Mouse (Mus musculus): ENCODE measurements around the gene Kcnk13.

Kcnk13 gene

DNA sequence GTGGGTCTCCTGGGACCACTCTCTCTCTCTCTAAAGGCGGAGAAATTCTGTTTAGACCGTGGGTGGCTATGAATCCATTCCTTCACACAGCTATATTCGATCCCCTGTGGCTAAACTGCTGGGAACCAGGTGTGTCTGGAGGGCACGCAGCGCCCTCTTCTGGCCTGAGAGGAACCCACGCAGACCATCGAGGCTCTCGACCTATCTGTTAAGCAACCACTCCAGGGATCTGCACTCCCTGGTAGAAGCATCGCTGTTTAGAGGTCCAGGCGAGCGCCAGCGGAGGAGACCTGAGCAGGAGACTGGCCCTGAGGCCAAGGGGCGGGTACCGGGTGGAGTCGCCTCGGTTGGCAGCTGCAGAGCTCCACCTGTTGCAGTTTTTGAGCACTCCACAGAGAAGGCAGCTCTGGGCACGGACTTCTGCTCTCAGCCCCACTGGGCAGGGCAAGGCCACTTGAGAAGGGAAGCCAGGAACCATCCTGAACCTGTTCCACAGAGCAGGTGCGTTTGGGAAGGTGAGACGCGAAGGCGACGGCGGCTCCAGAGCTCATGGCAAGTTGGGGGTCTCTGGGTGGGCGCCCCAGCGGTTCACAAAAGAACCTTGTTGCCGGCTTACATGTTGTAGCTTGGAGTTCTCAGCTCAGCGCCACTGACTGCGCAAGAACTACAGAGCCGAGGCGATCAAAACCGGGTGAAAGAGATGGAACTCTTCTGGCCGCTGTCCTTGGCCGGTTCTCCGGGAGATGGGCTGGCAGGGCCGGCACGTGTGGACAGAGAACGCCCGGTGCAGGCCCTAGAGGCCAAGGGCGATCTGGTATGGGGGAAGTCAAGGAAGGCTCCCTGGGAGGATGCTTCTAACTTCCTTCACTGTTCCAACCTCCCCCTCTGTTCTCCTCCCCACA is at the start of gene Kcnk13:
Kcnk13 (plus strand) TSS at position 199 of the 902 bp plus-strand sequence.
- no peak for DNase-seq (ENCODE audit: low spot score)

DNA sequence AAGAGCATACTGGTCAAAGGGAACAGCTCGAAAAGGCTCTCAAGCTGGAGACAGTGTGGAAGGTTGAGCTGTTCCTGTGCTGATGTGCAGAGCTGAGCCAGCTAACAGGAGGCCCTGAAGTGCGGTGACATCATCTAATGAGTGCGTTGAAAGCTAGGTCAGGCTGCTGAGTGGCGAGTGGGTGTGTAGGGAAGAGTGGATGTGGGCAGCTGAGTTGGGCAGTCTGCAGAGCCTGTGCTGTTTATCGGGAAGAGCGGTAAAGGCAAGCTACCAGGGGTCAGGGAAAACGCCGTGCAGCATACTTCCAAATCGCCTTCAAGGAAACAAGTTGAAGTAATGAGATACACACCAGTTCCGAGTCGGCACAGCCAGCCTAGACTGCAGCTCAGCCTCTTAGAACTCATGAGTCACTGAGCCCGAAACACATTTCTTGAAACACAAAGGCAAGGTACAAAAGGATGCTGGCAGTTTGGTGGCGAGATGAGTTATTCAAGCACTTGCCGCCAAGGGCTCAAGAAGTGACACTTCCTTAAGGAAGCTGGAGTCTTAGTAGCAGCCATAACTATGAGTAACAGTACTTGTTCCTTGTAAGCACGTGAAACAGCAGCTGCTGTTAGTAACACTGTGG is 46.4 kb upstream of the Kcnk13 start:
- no peak for DNase-seq (ENCODE audit: low spot score)

DNA sequence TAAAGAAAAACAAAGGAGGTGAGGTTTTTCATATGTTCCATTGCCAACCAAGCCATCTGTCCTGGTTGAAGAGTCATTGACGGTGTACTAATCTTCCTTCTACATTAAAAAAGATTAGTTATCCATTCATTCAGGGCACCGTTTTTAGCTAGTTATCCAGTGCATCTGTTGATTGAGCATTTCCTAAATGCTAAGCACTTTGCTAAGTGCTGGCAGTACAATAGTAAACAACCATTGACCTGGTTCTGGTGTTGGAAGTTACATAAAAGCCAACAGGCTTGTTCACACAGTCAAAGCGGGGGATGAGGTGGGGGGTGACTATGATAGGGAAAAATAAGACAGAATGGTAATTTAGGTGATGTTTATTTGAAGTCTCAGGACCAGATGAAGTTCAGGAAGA is 44.7 kb upstream of the Kcnk13 start:
- DNase-seq (ENCODE audit: low spot score): no peak

DNA sequence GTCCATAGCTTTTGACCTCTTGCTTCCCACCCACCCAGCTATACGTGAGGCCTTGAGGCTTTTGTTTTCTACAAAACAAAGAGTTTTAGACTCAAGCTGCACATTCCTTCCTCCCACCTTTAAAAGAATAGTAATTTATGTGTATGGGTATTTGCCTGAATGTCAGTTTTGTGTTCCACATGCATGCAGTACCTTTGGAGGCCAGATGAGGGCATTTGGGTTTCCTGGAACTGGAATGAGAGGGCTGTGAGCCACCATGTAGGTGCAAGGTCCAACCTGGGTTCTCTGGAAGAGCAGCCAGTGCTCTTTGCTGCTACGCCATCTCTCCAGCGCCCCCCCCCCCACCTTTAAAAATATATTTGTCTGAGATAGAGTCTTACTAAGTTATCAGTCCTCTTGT is 43.3 kb upstream of the Kcnk13 start:
- no peak for DNase-seq (ENCODE audit: low spot score)

DNA sequence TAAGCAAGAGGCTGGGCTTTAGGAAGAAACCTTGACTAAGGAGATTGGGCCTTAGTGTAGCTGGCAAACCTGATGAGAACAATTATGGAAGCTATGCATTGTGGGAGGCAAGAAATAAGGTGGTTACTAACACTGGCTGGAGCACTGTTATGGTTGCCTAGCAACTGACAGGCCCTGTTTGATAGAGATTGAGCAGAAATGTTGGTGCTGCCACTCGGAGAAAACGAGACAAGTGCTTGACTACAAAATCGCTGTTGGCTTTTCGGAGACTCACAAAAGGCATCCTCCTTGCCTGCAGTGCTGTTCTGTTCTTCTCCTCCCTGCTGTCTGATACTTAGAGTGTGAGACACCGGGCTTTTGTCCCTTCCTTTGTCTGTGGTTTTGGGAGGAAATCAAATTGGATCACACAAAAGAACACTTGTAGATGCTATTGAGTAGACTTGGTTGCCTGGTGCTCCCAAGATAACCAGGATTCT is 41.1 kb upstream of the Kcnk13 start:
- no peak for DNase-seq (ENCODE audit: low spot score)

DNA sequence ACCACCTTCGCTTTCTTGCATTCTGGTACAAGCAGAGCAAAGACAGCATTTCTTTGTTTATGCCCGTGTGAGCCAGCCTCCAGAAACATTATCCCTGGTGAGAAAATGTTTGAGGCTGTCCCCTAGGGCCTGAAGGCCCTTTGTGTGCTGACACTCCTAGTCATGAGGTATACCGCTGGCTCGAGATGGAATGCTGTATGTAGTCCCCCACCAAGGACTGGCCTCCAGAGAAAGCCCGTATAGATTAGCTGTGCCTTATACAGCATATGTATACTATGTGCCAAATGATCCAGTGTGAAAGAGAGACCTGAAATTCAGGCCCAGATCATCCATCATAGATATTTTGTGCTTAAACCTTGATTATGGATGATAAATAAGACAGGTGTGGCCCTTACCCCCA is 40.6 kb upstream of the Kcnk13 start:
- no peak for DNase-seq (ENCODE audit: low spot score)

DNA sequence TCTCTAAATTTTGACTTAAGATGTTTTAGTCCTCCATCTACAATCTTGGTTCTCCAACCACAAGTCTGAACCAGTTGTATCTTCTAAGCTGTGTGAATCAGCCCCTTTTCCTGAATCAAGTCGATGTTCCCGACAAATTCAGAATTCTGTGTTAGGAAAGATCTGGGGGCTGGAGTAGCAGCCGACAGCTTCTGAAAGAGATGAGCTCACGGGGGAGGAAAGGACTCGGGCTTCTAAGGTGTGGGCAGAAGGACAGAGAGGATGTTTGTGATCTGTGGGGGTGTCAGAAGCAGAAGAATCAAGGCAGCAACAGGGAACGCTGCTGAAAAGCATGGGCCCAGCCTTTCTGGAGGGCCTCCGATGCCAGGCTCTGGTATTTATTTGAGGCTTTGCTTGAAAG is 36.0 kb upstream of the Kcnk13 start:
- DNase-seq (ENCODE audit: low spot score): no peak

DNA sequence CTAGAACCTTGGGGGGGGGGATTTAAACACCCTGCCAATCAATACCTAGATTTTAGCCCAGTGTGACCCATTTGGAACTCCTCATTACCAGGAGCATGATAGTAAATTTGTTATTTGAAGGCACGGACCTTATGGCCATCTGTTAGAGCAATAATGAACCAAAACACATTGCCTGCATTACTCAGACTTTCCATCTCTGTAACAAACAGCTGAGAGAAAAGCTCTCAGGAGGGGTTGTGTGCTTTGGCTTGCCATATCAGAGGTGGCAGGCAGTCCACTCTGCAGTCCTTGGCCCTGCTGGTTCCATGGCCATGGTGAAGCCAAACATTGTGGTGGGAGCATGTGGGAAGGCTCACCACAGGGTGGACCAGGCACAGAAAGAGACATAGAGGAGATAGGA is 35.1 kb upstream of the Kcnk13 start:
- no peak for DNase-seq (ENCODE audit: low spot score)

DNA sequence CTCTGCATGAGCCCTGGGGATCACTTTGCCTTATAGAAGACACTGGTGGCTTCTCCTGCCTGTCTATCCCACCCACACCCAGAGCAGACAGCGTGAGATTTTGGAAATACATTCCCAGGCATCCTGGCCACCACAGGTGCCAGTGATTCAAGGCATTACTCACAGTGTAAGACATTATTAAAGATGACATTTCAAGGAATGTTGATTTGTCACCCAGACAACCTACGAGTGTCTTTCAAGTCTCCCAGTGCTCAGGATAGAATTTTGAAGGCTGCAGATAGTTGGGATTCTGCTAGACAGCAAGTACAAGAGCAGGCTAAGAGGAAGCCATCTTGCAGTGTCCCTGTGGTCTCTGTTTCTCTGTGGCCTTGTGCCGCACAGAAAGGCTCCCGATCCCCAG is 32.1 kb upstream of the Kcnk13 start:
- no peak for DNase-seq (ENCODE audit: low spot score)

DNA sequence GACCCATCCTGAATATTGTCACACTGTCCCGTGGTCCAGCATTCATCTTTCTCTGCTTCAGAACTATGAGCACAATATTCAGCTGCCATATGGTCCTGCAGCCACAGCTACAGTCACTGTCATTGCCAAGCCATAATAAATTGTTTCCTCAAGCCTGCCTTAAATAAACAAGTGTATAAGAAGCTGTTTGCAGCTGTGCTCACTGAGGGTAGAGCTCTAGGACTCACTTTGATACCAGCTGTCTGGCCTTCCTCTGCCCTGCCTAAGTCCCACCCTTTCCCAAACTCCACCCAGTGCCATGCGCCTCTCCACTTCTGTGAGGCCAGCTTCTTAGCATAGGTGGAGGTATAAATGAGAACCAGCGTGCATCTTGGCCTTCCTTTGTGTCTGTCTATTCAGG is 30.7 kb upstream of the Kcnk13 start:
- no peak for DNase-seq (ENCODE audit: low spot score)

DNA sequence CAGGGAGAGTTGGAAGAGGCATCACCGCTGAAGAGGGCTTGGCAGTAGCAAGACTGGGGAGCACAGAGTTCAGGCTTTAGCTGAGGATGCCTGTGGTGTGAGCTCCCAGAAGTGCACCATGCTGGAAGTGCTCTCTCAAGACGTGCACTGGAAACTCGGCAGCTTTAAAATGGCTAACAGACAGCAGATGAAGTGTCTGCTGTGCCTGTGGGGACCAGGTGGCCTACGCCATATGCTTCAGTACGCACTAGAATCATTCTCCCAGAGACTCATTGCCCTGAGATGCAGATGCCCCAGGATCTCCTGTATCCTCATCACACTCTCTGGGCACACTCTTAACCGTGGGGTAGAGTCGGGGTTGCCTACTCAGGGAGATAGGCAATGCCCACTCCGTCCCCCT is 28.9 kb upstream of the Kcnk13 start:
- no peak for DNase-seq (ENCODE audit: low spot score)

DNA sequence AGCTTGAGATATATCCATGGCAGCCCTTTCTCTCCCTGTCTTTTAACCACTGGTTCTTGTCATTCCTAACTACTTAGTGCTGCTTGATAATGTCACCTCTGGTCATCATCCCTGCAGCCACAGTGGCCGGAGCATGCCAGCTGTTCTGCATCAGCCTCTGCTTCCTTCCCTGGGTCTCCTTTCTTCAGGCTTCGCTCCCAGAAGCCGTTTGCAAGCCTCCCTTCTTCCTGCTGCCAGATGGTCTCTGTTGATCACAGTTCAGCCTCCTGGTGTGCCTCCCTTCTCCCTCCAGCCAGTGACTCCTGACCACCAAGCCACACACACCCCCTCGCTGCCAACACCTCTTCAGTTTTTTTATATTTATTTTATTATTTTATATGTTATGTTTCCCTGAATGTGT is 25.8 kb upstream of the Kcnk13 start:
- DNase-seq (ENCODE audit: low spot score): no peak

DNA sequence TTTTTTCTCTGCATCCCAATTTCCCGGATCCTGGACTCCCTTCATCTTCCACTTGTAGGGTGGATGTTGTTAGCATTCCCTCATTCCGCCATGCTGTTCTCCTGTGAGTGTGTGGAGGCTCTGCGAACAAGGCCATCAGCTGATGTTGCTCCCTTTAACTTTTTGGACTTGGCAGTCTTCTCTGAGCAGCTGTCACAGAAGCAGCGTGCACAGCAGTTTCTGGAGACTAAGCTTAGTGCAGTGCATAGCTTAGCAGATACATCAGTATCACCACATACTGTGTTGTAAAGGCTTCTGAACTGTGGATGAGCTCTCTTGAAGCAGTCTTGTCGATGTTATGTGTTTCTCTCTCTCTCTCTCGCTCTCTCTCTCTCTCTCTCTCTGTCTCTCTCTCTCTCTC is 25.1 kb upstream of the Kcnk13 start:
- no peak for DNase-seq (ENCODE audit: low spot score)

DNA sequence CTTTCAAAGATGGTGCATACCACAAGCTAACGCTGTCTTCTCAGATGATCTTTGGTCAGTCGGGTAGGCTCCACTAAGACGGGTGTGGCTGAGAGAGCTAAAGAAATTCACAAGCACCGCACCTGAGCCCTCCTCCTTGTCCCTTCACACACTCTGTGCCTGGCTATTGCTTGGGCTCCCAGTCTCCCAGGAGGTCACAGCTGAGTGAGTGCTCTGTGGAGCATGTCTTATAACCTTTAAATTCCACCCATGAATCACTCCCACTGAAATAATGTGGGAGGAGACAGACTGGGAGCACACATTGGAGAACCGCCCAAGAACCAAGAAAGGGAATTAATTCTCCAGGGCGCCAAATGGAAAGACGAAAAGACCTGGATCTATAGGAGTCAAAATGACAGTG is 23.6 kb upstream of the Kcnk13 start:
- no peak for DNase-seq (ENCODE audit: low spot score)

DNA sequence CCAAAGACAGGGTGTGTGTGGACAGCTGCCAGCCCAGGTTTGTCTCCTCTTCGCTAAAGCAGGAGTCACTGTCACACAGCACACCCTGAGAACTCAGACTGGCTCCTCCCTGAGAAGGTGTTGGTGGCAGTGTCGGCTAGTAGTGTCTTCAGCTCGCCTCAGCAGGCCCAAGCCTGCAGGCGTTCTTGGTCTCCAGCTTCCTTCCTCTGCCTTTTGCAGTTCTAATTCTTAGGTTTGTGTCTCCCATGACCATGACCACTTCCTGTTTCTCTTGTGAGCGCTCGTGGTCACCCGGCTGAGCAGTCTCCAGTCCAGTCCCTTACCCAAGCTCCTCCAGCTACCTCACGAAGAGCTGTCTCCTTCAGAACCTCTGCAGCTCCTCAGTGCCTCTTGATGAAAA is 21.9 kb upstream of the Kcnk13 start:
- DNase-seq (ENCODE audit: low spot score): no peak

DNA sequence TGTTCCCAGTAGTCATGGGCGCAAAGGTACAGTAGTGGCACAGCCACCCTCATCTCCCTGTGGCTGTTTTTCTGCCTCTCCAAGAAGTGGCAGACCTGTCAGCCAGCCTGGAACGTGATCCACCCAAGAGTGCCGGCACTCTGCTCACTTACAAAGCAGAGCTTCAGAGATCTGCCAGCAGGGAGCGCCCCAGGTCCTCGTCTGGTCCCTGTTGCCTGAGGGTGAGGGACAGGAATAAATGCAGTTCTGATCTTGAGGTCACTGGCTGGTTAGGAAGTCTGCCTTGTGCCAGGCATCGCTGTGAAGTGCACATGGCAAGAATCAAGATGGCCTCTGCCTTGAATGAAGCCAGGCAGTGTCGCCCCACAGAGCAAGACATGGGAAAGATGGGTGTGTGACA is 11.4 kb upstream of the Kcnk13 start:
- DNase-seq (ENCODE audit: low spot score): no peak

DNA sequence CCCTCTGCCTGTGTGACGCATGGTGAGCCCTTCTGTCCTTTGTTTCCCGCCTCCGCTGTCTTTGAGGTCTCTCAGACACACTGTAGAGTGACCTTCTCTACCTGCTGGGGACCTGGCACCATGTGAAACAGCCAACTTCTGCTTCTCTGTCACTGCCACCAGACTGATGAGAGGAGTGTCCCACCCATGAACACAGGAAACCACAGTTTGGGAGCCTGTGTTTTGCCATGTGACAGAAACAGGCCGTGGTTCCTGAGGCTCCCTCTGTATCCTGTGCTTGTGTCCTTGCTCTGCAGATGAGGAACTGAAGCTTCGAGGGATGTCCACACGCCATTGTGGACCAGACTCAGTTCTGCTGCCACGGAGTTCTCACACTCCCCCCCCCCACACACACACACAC is 7.9 kb upstream of the Kcnk13 start:
- no peak for DNase-seq (ENCODE audit: low spot score)

DNA sequence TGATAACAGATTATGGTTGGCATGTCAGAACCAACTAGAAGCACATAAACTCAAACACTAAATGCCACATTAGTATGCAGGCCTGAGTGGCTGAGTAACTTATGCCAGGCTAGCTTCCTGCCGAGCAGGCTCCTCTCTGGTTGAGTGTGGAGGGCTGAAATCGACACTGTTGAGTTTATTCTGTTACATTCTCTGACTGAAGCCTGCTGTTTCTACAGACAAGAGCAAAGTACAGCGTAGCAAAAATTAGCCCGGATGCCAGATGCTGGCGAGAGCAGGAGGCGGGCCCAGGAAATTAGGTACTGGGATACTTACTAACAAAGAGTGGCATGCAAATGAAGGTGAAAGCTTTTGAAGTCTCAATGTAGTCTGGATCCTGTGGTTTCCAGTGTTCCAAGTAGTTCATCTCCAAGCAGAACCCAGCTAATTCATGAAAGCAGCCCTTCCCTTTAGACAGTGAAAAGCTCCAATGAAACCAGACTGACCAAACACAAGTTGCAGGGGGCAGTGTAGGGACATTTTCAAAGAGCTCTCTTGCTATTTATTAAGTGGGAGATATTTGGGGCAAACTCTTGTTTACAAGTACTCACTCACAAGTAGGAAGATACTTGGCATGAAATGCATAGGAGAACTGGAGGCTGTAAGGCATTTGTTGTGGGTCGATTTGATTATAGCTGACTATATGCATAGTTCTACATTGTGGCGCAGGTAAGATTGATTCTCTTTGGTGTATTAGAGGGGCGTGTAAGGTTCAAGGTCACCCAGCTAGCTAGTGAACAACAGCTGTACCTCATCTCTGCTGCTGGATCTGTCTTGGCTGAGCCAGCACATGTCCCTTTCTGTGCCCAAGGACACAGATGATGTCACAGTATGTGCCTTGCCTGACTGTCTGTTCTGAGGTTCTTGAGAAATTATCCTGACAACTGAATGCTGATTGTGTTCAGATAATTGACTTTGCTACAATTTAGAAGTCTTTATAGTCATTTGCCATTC is 5.9 kb upstream of the Kcnk13 start:
- no peak for DNase-seq (ENCODE audit: low spot score)

DNA sequence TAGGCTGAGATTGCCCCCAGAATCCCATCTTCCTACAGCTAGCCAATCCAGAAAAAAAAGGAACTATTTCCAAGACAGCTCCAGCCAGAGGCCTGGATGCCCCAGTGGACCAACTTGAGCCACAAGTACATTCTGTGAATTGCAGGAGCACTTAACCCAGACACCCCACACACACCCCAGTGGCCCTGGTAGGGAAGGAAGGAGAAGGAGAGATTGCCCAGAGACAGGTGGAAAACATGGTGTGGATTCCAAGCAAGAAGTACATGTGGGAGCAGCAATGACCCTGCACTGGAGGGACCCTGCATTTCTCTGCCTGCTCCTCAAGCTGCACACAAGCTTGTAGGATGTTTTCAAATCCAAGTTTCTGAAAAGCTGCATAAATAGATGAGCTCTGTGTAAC is 5.0 kb upstream of the Kcnk13 start:
- DNase-seq (ENCODE audit: low spot score): no peak

DNA sequence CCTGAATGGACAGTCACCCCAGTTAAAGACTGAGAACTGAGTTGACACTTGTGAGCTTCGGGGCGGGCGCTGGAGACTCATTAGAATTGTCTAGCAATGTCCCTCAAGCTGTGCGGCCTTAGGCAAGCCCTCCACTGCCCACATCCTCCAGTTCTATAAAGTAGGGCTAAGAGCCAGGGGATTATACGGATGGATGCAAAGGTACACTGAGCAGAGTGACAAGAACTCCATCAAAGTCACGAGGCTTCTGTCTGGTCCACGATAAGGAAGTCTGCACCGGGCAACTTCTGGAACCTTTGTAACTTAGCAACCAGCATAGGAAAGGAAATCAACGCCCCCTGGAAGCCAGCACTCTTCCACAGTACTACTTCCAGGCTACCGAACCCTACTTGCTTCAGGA is 4.4 kb upstream of the Kcnk13 start:
- DNase-seq (ENCODE audit: low spot score): no peak

DNA sequence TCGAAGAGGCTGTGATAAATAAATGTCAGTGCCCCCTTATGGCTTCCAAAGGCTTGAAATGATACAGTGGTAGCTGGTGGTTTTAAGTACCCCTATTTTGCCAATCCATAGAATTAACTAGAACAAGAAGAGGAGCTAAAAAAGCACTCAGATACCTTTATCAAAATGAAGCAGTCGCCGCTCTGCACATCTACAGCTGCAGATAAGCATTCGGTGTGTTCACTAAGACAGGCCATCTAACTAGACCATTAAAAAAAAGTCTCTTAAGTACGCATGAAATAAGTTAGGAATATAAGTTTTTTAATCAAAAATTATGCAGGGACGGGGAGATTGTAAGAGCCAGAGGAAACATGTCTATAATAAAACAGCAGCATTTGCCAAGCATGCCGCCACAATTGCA is 3.6 kb upstream of the Kcnk13 start:
- no peak for DNase-seq (ENCODE audit: low spot score)

Measured in layer of hippocampus, adult 9-10 months (tissue).